Mouse (Mus musculus): Measurements from ENCODE around the gene Gm7347. TPM values are rescaled to one million over a fixed set of nuclear protein-coding genes. Genes with fewer than 3 reads are reported as not detected.
"Not testable (repeated sequence)": the region's sequence is repeated elsewhere in the genome, so short reads cannot be mapped to it uniquely, and the experiment has no call there.

Gene Gm7347
- not detected in 2 replicates for polyA plus RNA-seq (2015; fragmentation: Nextera tagmentation; extraction: Ambion mirVana)

- not testable (repeated sequence) for H3K27me3 ChIP-seq (ENCODE audit: control insufficient read depth, insufficient read depth, low read length); H3K9ac ChIP-seq (ENCODE audit: low read length); H3K27ac ChIP-seq (ENCODE audit: low read length); H3K4me1 ChIP-seq (ENCODE audit: control insufficient read depth, insufficient read depth, low read length); H3K4me2 ChIP-seq (ENCODE audit: low read depth, low read length); H3K9me3 ChIP-seq (replicated peaks; ENCODE audit: control insufficient read depth, low read length); H3K4me3 ChIP-seq (ENCODE audit: low read length); H3K36me3 ChIP-seq (ENCODE audit: control insufficient read depth, insufficient read depth); ATAC-seq (replicated peaks; ENCODE audit: extremely low read depth, insufficient read depth, low FRiP score)
- WGBS, result no CpG with 5 or more reads among the region's 2 CpGs
These were observed at the start of gene Gm7347 for GRCm38 (mm10) chr5:26058481-26058880. Gm7347 (minus strand) TSS chr5:26058581.

GRCm38 (mm10) chr5:26105262-26105661, 46.9 kb upstream of the Gm7347 start, which contains the start of gene 5031410I06Rik:
5031410I06Rik (minus strand) TSS chr5:26105362.
- not testable (repeated sequence) for ATAC-seq (replicated peaks; ENCODE audit: extremely low read depth, insufficient read depth, low FRiP score)
- no CpG with 5 or more reads among the region's 3 CpGs for WGBS

GRCm38 (mm10) chr5:26089191-26089590, 30.8 kb upstream of the Gm7347 start, which contains the start of gene Gm10471:
Gm10471 (minus strand) TSS chr5:26089291.
- H3K36me3 ChIP-seq (ENCODE audit: control insufficient read depth, insufficient read depth); H3K4me2 ChIP-seq (ENCODE audit: low read depth, low read length); ATAC-seq (replicated peaks; ENCODE audit: extremely low read depth, insufficient read depth, low FRiP score); H3K4me1 ChIP-seq (ENCODE audit: control insufficient read depth, insufficient read depth, low read length); H3K9ac ChIP-seq (ENCODE audit: low read length); H3K27me3 ChIP-seq (ENCODE audit: control insufficient read depth, insufficient read depth, low read length); H3K4me3 ChIP-seq (ENCODE audit: low read length); H3K27ac ChIP-seq (ENCODE audit: low read length); H3K9me3 ChIP-seq (replicated peaks; ENCODE audit: control insufficient read depth, low read length): not testable (repeated sequence)
- 67% methylated on average over 1 of the region's 1 CpGs for WGBS

More at GRCm38 (mm10) chr5:26105262-26105661, 46.9 kb upstream of the Gm7347 start, which contains the start of gene 5031410I06Rik:
- not testable (repeated sequence) for H3K4me1 ChIP-seq (ENCODE audit: control insufficient read depth, insufficient read depth, low read length); H3K4me3 ChIP-seq (ENCODE audit: low read length); H3K4me2 ChIP-seq (ENCODE audit: low read depth, low read length); H3K36me3 ChIP-seq (ENCODE audit: control insufficient read depth, insufficient read depth); H3K27ac ChIP-seq (ENCODE audit: low read length); H3K9me3 ChIP-seq (replicated peaks; ENCODE audit: control insufficient read depth, low read length); H3K9ac ChIP-seq (ENCODE audit: low read length); H3K27me3 ChIP-seq (ENCODE audit: control insufficient read depth, insufficient read depth, low read length)

GRCm38 (mm10) chr5:26079023-26079422, 20.6 kb upstream of the Gm7347 start:
- H3K9me3 ChIP-seq (replicated peaks; ENCODE audit: control insufficient read depth, low read length); H3K27ac ChIP-seq (ENCODE audit: low read length); H3K4me3 ChIP-seq (ENCODE audit: low read length); H3K27me3 ChIP-seq (ENCODE audit: control insufficient read depth, insufficient read depth, low read length); ATAC-seq (replicated peaks; ENCODE audit: extremely low read depth, insufficient read depth, low FRiP score); H3K4me2 ChIP-seq (ENCODE audit: low read depth, low read length); H3K9ac ChIP-seq (ENCODE audit: low read length); H3K36me3 ChIP-seq (ENCODE audit: control insufficient read depth, insufficient read depth); H3K4me1 ChIP-seq (ENCODE audit: control insufficient read depth, insufficient read depth, low read length): not testable (repeated sequence)

GRCm38 (mm10) chr5:26070716-26071115, 12.3 kb upstream of the Gm7347 start:
- WGBS, result 84% methylated on average over 24 of the region's 24 CpGs
- ATAC-seq (replicated peaks; ENCODE audit: extremely low read depth, insufficient read depth, low FRiP score), result no peak
- no peak overlapping the region for H3K9ac ChIP-seq (ENCODE audit: low read length)
- no peaks in the 10 kb centered on the region for H3K4me1 ChIP-seq (ENCODE audit: control insufficient read depth, insufficient read depth, low read length)
- H3K4me3 ChIP-seq (ENCODE audit: low read length), result no peak overlapping the region
- H3K4me2 ChIP-seq (ENCODE audit: low read depth, low read length), result no peak overlapping the region
- H3K27me3 ChIP-seq (ENCODE audit: control insufficient read depth, insufficient read depth, low read length), result no peaks in the 10 kb centered on the region
- no peak overlapping the region for H3K27ac ChIP-seq (ENCODE audit: low read length)
- H3K9me3 ChIP-seq (replicated peaks; ENCODE audit: control insufficient read depth, low read length), result no peaks in the 10 kb centered on the region
- H3K36me3 ChIP-seq (ENCODE audit: control insufficient read depth, insufficient read depth), result no peaks in the 10 kb centered on the region

GRCm38 (mm10) chr5:26039458-26039857, 18.9 kb downstream of the Gm7347 start, which contains the start of gene Speer4a:
Speer4a (minus strand) TSS chr5:26039558.
- not testable (repeated sequence) for H3K4me3 ChIP-seq (ENCODE audit: low read length); H3K36me3 ChIP-seq (ENCODE audit: control insufficient read depth, insufficient read depth)

GRCm38 (mm10) chr5:26022816-26023215, 35.6 kb downstream of the Gm7347 start, which contains the start of gene Gm5862:
Gm5862 (minus strand) TSS chr5:26022916.
- WGBS, result no CpG with 5 or more reads among the region's 3 CpGs

More at GRCm38 (mm10) chr5:26039458-26039857, 18.9 kb downstream of the Gm7347 start, which contains the start of gene Speer4a:
- H3K27me3 ChIP-seq (ENCODE audit: control insufficient read depth, insufficient read depth, low read length); H3K9me3 ChIP-seq (replicated peaks; ENCODE audit: control insufficient read depth, low read length); ATAC-seq (replicated peaks; ENCODE audit: extremely low read depth, insufficient read depth, low FRiP score); H3K4me1 ChIP-seq (ENCODE audit: control insufficient read depth, insufficient read depth, low read length); H3K27ac ChIP-seq (ENCODE audit: low read length); H3K4me2 ChIP-seq (ENCODE audit: low read depth, low read length); H3K9ac ChIP-seq (ENCODE audit: low read length): not testable (repeated sequence)
- 59% methylated on average over 2 of the region's 2 CpGs for WGBS

GRCm38 (mm10) chr5:26007697-26008096, 50.7 kb downstream of the Gm7347 start:
- not testable (repeated sequence) for H3K9me3 ChIP-seq (replicated peaks; ENCODE audit: control insufficient read depth, low read length); H3K4me2 ChIP-seq (ENCODE audit: low read depth, low read length); H3K4me3 ChIP-seq (ENCODE audit: low read length); ATAC-seq (replicated peaks; ENCODE audit: extremely low read depth, insufficient read depth, low FRiP score); H3K4me1 ChIP-seq (ENCODE audit: control insufficient read depth, insufficient read depth, low read length); H3K36me3 ChIP-seq (ENCODE audit: control insufficient read depth, insufficient read depth); H3K27ac ChIP-seq (ENCODE audit: low read length); H3K27me3 ChIP-seq (ENCODE audit: control insufficient read depth, insufficient read depth, low read length); H3K9ac ChIP-seq (ENCODE audit: low read length)
- 52% methylated on average over 6 of the region's 7 CpGs for WGBS

More at GRCm38 (mm10) chr5:26022816-26023215, 35.6 kb downstream of the Gm7347 start, which contains the start of gene Gm5862:
- not testable (repeated sequence) for H3K27me3 ChIP-seq (ENCODE audit: control insufficient read depth, insufficient read depth, low read length); H3K4me3 ChIP-seq (ENCODE audit: low read length); H3K27ac ChIP-seq (ENCODE audit: low read length); H3K4me2 ChIP-seq (ENCODE audit: low read depth, low read length); ATAC-seq (replicated peaks; ENCODE audit: extremely low read depth, insufficient read depth, low FRiP score); H3K36me3 ChIP-seq (ENCODE audit: control insufficient read depth, insufficient read depth); H3K4me1 ChIP-seq (ENCODE audit: control insufficient read depth, insufficient read depth, low read length); H3K9me3 ChIP-seq (replicated peaks; ENCODE audit: control insufficient read depth, low read length); H3K9ac ChIP-seq (ENCODE audit: low read length)

- not testable (repeated sequence) for H3K27ac ChIP-seq (ENCODE audit: low read length); H3K4me1 ChIP-seq (ENCODE audit: control insufficient read depth, insufficient read depth, low read length); H3K36me3 ChIP-seq (ENCODE audit: control insufficient read depth, insufficient read depth); H3K9ac ChIP-seq (ENCODE audit: low read length); H3K9me3 ChIP-seq (replicated peaks; ENCODE audit: control insufficient read depth, low read length); H3K27me3 ChIP-seq (ENCODE audit: control insufficient read depth, insufficient read depth, low read length)
- Histone ChIP-seq H3K4me2 (ENCODE audit: low read depth, low read length) (peak overlapping the region; percentile 62), H3K4me3 (ENCODE audit: low read length) (peak overlapping the region; percentile 39)
- ATAC-seq (replicated peaks; ENCODE audit: extremely low read depth, insufficient read depth, low FRiP score), result peak; percentile 32; the same call in 1 of the 2 replicates
- WGBS, result 16% methylated on average over 45 of the region's 45 CpGs
These were observed 51.3 kb downstream of the Gm7347 start for GRCm38 (mm10) chr5:26006937-26007695.
